Mouse (Mus musculus) urinary bladder, postnatal 4 days (tissue): Measurements from ENCODE around the gene Trim26.
"Not testable (repeated sequence)": the region's sequence is repeated elsewhere in the genome, so short reads cannot be mapped to it uniquely, and the experiment has no call there.

Experiments
- DNase-seq, 2 experiments: peaks; one replicate each; pipeline ENCODE4 v3.0.0; 2021 to 2022; ENCODE audit warnings: low spot score in 2 of 2

The Trim26 gene

GRCm38 (mm10) chr17:36851200-36851599, 14.3 kb downstream of the Trim26 start:
- DNase-seq, result no peak

DNA sequence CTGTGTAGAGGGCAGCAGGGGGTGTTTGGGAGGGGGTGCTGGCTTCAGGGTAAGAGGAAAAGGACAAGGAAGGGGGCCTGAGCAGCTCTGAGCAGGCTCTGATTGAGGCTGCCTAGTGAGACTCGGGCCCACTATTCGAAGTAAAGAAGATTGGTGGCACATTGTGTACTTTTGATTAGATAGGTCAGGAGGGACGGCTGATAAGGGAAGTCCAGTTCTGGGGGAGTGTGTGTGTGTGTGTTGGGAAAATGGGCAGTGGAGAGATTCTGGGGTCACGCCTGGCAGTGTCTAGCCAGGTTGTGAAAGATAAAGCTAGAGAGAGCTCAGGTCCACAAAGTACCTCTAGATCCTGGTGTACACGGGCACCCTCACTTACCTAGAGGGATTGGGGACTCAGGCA, 14.7 kb downstream of the Trim26 start:
- no peak for DNase-seq

DNA sequence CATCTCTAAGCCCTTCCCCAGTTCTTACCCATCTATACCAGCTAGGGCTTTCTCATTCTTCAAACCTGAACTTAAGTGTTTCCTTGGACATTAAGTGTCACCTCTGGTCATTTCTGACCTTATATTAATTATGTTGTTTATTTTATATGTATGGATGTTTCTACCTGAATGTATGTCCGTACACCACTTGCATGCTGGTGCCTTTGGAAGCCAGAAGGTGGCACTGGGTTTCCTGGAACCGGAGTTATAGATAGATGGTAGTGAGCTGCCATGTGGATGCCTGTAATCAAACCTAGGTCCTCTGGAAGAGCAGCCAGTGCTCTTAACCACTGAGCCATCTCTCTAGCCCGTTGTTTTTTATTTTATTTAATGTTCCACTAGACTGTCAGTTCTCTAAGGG, 18.6 kb downstream of the Trim26 start:
- DNase-seq, result no peak

DNA sequence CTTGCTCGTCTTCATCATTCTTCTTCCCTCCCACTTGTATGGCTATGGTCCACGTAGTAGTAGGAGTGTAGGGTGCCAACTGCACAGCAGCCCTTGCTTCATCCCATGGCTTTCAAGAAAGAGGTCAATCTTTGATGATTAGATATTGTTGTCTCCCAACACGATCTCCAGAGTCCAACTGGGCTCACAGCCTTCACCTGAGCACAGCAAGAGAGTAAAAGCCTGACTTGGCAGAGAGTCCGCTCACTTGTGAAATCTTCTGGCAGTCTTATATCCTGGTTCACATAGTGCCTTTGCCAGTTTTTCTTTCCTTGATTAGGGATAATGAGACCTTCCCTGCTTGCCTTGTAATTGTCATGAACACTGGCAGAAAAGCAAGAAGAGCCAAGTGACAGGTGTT, 19.3 kb downstream of the Trim26 start:
- DNase-seq, result no peak

GRCm38 (mm10) chr17:36858181-36858580, 21.2 kb downstream of the Trim26 start:
- no peak for DNase-seq

DNA sequence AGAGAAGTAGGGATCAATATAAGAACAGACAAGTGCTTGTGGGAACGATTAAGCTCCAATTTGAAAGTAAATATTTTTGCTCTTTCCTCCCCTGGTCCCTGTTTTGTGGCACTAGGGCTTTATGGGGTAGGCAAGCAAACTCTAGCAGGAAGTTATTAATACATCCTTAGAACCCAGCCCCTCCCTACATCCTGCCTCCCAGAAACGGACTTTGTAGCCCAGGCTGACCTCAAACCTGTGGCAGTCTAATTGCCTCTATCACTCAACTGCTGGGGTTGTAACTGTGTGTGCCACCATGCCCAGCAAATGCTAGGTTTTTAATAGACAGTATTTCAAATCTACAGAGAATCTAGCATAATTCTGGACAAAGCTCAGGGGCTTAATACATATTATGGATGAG, 24.7 kb downstream of the Trim26 start:
- DNase-seq, result no peak

DNA sequence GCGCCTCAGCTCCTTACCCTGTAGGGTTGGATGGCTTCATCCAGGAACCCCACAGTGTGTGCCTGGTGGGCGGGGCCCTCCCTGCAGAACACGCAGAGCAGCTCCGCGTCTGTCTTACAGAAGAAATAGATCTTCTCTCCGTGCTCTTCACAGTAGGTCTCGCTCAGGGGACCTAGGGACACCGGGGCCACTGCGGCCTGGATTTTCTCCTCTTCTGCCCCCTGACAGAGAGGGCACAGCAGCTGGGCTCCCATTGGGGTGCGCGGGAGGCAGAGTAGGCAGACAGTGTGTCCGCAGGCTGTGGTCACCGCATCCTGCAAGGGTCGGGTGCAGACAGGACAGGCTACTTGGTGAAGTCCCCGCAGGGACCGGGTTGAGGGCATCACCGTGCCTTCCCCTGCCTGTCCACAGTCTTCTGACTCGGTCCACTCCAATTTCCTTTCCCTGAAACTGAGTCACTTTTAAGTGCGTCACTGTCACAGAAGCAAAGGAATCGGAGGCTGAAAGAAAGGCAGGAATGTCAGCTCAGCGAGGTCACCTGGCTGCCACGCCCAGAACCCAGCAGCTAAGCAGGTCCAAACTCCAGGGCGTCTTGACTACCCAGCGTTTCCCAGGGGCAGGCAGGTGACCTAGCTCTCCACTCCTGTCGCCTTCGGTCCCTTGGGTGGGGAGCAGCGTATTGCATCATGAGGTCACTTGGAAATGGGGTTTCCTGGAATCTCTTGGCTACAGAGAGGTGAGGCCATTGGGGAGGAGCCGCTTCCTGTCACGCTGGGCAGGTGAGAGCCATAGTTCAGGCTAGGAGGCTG, 30.0 kb downstream of the Trim26 start, which contains the start of gene Trim15:
TSS of gene Trim15 (minus strand) at position 492 of the 809 bp plus-strand sequence.
- DNase-seq, result no peak

- DNase-seq, result no peak
Measured at GRCm38 (mm10) chr17:36868836-36869235, 31.9 kb downstream of the Trim26 start.

GRCm38 (mm10) chr17:36869284-36869954, 32.5 kb downstream of the Trim26 start, which contains the start of gene Trim10:
TSS of gene Trim10 (plus strand) at chr17:36869574.
- DNase-seq, result no peak

- peak in 1 of 2 experiments; percentile 40 for DNase-seq
Measured at GRCm38 (mm10) chr17:36869955-36870810, 33.2 kb downstream of the Trim26 start.

GRCm38 (mm10) chr17:36874636-36875035, 37.7 kb downstream of the Trim26 start:
- no peak for DNase-seq

- DNase-seq, result no peak
Measured at GRCm38 (mm10) chr17:36883350-36883749, 46.4 kb downstream of the Trim26 start.

DNA sequence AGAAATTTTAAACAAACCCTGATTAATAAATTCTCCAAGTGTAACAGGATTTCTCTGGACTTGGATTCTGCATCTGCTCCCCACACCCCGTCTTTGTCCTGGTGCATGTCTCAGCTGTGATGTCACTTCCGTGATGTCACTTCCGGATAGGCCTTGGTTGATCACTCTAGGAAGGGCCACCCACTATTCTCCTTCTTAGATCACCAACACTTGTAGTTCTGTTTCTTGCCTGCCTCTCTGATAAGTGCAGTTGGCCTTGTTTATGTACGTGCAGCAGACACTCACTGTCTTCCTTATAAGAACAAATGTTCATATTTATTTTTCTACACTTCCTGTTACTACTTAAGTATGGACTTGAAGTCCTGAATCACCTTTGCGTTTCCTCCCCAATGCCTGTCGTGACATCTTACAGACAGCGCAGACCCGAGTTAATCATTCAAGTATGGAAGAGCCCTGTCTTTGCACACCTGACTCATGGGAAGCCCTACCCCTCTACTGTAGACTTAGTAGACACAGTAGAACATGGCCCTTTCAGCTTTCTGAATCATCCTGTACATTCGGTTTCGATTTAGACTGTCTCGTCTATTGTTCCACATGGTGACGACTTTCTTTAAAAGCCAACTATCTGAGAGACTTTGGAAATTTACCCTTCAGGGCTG, 48.3 kb downstream of the Trim26 start:
- DNase-seq, result no peak

DNA sequence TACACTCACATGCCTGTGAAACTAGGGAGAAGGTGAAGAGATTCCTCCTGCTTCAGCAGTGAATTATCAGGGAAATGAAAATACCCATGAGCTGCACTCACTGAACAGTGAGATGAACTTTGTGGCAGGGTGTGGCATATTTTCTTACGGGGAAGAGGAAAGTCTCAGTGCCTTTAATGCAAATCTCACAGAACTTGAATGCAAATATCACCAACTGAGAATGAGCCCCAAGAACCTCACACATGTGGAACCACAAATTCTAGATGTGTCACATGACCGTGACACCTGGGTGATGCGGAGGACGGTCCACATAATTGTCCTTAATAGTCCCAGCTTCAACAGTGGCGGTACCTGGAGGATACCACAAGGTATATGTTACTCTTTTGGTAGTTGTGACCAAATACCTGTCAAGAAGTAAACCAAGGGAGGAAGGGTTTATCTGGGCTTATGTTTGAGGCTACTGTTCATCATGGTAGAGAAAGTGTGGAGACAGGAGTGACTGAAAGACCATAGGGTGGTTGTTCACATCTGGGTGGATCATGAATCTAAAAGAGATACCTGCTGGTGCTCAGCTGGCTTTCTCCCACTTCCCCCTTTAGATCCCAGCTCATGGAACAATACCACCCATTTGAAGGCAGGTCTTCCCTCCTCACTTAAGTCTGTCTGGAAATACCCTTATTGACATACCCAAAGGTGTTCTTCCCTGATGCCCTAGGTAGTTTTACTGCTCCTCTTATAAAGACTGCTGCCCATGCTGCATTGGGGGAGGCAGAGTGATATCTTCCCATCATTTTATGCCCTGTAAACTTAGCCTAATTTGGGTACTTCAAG, 53.4 kb downstream of the Trim26 start, which contains the start of gene Trim40:
TSS of gene Trim40 (minus strand) at position 51 of the 831 bp plus-strand sequence.
- DNase-seq, result no peak

DNA sequence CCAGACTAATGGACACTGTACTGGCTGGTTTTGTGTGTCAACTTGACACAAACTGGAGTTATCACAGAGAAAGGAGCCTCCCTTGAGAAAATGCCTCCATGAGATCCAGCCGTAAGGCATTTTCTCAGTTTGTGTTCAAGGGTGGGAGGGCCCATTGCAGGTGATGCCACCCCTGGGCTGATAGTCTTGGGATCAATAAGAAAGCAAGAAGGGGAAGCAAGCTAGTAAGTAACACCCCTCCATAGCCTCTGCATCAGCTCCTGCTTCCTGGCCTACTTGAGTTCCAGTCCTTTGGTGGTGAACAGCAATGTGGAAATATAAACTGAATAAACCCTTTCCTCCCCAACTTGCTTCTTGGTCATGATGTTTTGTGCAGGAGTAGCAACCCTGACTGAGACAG, 54.6 kb downstream of the Trim26 start:
- DNase-seq, result not testable (repeated sequence)

- no peak for DNase-seq
Measured at GRCm38 (mm10) chr17:36892362-36892761, 55.4 kb downstream of the Trim26 start.

DNA sequence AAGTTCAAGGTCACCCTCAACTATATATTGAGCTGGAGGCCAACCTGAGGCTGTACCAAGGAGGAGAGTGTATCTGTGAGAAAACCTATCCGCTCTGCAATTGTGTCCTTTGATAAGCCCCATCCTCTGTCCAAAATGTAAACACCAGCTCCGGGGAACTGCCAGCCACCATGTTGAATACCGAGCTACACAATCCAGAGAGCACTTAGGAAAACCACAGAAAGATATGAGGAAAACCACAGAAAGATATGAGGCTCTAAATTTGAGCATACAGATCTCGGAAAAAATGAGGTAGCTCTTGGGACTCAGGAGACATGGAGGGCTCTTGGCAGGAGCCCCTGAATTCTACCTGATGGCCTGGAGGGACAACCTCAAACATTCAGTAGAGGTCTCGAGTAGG, 56.5 kb downstream of the Trim26 start:
- no peak for DNase-seq

GRCm38 (mm10) chr17:36896583-36896982, 59.6 kb downstream of the Trim26 start:
- DNase-seq, result no peak

DNA sequence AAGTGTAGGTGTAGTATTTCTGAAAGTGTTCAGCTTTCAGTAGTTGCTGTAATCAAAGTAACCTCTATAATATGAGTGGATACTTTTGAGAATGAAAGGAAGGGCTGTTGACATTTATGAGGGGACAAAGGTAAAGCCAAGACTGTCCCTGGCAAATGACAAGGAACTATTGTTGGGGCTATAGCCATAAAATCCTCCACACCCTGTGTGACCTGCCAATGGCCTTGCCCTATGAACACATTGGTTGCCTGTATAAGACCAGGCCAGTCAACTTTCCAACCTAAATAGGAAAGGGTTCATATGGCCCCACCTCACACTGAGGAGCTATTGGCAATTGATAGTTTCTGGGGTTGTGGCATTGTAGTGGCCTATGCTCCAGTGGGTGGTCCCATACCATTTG, 60.1 kb downstream of the Trim26 start:
- no peak for DNase-seq

GRCm38 (mm10) chr17:36897552-36898205, 60.7 kb downstream of the Trim26 start, which contains the start of gene Trim31:
TSS of gene Trim31 (plus strand) at chr17:36898118.
- DNase-seq, result no peak
